Mouse (Mus musculus): ENCODE data around the gene Arl5a.

The Arl5a gene

DNA sequence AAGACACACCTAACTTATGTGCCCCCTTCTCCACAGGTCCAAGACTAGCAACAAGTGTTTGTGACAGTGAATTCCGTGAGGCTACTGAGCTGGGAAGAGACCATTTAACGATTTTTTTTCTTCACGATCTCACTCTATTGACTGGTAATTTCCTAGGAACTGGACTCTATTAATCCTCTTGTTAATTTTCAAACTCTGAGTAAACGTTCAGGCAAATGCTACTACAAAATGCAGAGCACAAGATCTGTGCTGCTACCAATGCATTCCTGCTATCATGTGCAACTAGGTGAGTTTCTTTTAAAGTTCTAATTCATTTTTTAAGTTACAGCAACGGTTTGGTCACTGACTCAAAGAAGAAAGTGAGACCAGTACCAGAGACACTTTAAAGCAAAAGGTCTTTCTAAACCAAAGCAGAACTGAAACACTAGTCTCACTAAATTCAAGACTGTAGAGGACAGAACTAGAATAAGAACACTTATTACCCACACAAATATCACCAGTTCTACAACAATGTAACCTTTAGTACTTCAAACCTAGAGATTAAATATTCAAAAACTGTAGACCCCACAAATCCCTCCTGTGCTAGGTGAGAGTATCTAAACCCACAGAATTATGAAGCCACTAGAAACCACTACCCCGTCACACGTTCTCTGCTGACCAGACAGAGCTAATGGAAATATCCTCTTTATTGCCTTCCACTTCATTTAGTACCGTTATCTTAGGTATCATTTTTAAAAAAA is 1.7 kb downstream of the Arl5a start:
- DNase-seq (ENCODE audit: low spot score in 2 of 2): no peak

DNA sequence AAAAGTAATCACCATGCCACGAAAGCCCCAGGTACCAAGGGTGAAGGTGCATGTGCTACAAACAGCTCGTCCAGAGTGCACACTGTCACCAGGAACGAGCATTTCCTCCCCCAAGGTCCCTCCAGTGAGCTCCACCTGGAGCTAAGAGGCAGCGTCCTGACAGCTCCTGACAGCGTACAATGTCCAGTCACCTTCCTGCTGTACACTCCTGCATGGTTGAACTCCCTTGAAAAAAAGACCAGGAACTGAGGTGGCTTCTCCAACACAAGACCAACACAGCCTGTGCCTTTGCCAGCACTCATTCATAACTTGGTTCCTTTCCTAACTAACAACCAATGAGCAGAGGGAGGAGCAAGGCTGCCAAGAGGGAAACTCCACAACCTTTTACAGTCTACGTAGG is 3.5 kb downstream of the Arl5a start:
- no peak for DNase-seq (ENCODE audit: low spot score in 2 of 2)

DNA sequence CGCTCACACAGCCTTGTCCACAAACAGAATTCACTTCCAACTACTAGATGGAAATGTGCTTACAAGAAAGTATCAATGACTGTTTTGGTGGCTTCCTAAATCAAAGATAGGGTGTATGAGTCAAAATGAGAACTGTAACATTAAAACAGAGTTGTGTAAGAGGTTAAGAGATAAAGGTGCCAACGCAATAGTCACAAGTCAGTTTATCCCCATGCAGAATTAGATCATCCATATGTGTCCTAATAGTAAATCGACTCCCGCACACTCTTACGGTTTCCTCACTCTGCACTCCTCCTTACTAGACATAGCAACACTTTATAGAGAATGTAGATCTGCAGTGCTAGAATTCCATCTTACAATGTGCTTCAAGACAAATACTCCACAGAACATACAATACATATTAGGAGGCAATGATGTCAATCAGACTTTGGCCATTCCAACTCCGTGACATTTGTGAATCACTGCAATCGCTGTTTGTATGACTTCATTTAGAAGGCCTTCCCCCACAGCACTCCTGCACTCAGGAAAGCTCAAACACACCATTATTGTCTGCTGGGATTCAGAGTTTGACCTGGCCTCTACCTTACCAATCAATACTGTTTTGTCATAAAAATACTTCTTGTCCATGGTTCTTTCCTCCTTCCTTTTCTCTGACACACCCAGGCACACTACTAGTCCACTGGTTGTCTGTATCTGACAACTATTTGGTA is 4.5 kb downstream of the Arl5a start:
- DNase-seq (ENCODE audit: low spot score in 2 of 2): no peak

DNA sequence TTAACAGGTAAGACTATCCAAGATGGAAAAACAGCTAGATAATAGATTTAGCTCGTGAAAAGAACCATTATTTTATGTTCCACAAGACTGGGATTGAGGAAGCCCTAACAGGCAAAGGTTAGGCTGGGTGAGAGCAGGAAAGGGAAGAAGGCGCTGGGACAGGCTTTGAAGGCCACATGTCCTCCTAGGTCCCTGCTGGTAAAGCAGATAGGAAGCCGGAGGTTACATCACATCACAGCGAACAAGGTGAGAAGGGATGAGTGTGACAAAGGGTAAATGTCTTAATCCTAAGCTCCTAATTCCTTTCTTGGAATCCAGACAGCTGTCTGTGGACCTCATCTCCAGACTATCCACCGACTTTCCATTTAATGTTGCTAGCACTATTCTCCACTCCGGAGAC is 5.4 kb downstream of the Arl5a start:
- no peak for DNase-seq (ENCODE audit: low spot score in 2 of 2)

DNA sequence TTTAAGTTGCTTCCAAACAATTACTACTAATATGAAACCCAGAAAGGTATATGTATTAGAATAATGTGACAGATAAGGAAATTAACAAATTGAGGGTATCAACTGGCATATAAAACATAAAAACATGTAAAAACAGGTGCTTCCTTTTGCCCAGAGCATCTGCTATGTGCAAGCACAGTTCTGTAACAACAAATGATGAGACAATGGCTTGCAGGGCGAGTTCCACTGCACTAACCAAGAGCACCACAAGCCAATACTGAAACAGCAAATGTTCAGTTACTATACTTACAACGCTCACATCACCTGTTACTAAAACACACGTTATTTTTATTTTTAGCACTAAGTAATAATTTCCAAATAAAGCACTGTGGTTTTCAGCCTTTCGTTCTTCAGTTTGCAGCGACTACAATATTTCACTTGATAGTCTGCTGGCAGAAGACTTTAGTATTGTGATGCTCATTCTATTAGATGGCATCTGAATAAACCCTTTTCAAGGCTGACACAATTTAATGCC is 12.1 kb downstream of the Arl5a start:
- DNase-seq (ENCODE audit: low spot score in 2 of 2): no peak

DNA sequence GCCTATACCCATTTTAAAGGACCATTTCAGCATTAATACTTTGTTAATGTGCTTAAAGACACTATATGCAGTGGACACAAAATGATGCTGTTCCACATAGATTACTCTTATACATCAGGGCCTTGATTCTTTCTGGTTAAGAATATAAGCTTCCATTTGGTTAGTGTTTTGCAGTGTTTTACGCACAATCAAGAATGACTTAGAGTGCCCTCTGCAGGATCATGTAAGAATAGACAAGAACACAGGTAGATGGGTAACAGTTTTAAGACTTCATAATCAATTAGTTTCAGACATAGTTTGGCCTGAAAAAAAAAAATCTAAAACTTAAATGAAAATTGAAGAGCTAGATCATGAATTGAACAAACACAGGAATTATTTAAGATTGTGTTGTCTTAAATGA is 18.2 kb downstream of the Arl5a start:
- DNase-seq (ENCODE audit: low spot score in 2 of 2): no peak

DNA sequence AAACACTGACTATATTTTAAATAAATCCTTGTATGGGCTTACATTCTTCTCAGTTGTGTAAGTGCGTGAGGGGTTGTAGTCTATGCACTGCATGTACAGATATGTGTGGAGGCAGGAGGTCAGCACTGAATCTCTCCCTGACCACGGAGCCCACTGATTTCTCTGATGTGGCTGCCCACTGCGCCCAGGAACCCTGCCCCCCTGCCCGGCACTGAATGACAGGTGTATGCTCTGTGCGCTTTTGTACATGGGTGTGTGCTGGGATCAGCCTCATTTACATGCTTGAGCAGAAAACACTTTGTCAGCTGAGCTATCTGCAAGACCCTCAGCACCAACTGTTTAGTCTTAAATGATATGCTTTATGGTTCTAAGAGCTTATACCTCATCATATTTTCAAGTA is 19.5 kb downstream of the Arl5a start:
- no peak for DNase-seq (ENCODE audit: low spot score in 2 of 2)

DNA sequence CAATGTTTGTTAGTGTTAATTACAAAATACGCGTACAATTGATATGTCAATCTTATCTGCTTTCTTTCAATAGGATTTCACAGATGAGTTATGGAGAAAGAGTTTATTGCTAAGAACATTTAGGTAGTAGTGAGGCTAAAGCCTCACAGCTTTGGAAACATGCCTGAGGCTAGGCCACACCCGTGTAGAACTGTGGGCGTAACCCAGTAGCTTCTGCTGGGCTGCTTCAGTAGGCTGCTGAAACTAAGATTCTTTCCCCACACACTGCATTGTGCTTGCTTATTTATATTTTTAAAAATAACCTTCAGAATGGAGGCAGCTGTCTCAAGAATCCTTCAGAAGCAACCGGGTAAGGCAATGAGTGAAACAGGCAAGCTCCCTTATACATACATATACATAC is 30.2 kb downstream of the Arl5a start:
- DNase-seq (ENCODE audit: low spot score in 2 of 2): no peak

DNA sequence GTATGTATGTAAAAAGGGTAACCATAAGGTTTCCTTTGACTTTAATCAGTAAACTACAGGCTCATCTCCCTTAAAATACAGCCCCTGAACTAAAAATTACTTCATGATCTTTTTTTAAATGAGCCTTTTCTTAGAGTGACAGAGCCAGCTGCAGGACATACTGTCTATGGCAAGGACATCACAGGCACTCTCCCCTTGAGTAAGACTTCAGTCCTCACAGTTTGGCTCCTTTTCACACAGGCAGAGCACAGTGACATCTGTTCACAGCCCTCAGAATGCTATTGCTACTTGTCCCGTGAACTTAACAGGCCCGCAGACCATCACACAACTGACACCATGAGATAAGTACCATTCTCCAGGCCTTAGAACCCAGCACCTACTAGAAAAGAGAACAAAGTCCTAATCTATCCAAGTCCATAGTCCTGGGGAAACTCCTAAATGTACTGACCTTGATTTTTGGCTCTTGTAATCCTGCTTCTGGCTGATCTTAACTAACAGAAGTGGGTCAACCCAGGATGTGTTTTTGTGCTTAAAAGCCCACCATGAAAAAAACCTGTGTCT is 34.2 kb downstream of the Arl5a start:
- DNase-seq (ENCODE audit: low spot score in 2 of 2): no peak

DNA sequence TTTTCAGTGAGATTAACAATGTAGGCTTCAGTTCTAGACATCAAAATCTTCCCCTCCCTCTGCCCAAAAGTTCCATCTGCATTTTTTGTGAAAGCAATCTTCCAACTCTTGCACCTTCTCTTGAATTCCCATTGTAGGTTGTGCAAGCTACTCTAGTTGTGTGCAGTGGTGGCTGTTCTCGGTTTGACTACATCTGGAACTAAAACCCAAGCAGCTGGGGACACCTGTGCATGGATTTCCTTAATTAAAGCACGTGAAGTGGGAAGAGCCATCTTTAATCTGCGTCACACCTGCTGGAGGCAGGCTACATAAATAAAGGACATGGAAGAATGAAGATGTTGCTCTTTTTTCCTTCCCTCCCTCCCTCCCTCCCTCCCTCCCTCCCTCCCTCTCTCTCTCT is 34.7 kb downstream of the Arl5a start:
- DNase-seq (ENCODE audit: low spot score in 2 of 2): no peak

DNA sequence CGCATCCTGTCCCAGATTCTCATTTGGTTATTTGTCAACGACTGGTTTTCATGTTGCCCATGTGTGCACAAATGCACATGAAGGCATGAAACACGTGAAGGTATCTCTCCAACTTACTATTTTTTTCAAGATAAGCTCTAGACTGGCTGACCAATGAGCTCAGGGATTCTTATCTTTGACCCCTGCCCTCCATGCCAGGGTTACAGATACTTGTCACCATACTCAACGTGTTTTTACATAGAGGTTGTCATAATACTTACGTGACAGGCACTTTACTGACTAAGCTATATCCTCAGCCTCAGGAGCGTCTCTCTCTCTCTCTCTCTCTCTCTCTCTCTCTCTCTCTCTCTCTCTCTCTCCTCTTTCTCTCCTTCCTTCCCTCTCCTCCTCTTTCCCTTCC is 38.2 kb downstream of the Arl5a start:
- no peak for DNase-seq (ENCODE audit: low spot score in 2 of 2)

DNA sequence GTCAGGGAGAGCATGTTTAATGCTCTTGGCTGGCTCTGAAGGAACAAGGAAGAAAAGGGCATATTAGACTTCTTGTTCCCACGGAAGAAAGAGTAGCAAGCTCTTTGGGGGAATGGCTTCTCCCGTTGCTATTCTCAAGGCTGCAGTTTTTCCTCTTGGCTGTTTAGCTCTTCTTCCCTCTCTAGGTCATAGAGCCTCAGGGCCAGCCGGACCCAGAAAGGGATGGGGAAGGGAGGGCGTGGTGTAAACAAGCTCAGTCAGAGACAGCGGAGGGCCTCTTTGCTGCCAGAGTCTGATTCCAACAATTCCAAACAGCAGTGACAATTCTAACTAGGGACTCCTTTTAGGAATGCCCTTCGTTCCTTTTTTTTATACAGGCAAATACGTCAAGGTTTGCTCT is 38.7 kb downstream of the Arl5a start:
- peak in 1 of 2 experiments; percentile 19 for DNase-seq (ENCODE audit: low spot score in 2 of 2)

DNA sequence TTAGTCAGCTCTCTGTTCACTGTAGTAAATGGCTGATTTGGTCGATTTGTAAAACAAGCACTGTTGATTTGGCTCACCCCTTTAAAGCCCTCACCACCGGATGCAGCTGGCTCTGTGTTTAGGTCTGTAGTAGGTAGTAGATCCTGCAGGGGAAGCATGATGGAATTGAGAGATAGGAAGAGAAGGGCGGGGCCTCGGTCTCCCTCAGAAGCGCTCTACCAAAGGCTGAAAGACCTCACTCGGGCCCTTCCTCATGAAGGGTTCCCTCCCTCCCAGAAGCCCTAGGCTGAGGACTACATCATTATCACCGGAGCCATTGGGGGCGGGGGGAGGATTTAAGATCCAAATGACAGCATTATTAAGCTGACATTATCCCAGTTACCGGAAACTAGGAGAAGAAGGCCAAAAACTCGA is 45.8 kb downstream of the Arl5a start:
- DNase-seq (ENCODE audit: low spot score in 2 of 2): no peak

DNA sequence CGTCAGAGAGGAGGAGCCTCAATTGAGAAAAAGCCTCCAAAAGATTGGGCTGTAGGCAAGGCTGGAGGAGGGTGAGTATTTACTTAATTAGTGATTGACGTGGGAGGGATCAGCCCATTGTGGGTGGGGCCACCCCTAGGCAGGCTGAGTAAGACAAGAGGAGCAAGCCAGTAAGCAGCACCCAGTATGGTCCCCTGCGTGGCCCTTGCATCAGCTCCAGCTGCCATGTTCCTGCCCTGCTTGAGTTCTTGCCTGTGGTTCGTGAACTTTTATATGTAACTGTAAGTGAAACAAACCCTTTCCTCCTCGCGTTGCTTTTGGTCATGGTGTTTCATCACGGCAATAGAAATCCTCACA is 46.3 kb downstream of the Arl5a start, which contains the start of gene Neb:
Neb (minus strand) TSS at position 27 of the 357 bp plus-strand sequence.
- no peak for DNase-seq (ENCODE audit: low spot score in 2 of 2)

DNA sequence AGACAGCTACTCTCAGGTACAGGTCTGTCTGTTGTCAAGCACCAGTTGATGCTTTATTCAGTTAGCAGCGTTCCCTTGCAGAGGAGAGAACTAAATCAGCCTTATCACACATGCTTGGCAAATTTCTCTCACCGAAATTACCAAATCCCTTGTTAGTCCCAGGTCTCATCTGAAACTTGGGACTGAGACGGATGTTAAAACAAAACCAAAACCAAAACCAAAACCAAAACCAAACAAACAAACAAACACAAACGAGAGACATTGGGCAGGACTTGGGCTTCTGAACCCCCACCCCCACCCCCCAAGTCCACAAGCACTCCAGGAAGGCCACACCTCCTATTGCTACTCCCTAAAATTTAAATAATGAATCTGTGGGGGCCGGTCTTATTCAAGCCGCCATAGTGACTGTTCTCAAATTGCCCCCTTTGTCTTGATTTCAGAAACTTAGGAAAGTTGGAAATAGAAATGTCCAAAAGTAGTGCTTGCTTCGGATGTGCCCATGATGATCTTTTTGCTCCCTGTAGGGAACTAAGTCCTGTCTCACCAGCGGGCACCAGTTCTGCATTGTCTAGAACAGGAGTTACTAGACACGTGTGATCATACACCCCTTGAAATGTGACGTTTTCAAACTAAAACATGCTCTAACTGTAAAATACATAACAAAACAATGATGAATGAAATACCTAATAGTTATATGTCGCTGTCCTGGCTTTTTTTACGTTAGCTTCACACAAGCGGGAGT is 46.8 kb downstream of the Arl5a start:
- DNase-seq (ENCODE audit: low spot score in 2 of 2): no peak

DNA sequence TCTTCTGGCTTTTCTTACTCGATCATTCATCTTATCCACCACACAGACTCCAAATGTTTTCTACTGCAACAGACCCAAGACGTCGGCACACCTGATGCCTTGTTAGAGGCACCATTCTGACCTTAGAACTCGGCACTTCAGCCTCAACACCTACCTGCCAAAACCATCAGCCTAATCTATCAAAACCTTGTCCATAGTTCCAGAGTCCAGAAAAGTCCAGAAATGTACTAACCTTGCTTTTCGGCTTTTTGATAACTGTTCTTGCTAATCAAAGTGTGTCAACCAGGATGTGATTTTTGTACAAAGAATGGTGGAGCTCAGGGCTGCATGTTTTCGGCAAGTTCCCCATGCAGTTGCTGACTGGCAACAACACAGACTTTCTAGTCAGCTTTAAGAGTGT is 50.0 kb downstream of the Arl5a start:
- DNase-seq (ENCODE audit: low spot score in 2 of 2): no peak

DNA sequence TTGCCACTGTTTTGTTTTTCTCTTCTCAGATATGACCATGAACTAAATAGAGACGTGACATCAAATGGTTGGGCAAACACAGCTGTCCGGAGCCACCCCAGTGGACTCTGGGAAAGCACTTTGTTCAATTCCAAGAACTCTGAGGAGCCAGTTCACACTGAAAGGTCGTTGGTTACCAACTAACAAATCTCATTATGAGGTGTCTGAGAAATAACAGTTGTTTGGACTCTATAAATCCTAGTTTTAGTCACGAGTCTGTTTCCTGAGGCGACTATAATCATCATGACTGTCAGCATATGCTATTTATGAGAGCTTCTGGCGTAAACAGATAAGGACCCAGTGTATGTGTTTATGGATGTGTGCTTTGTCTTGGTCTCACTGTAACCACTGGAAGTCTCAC is 52.2 kb downstream of the Arl5a start:
- DNase-seq (ENCODE audit: low spot score in 2 of 2): no peak

DNA sequence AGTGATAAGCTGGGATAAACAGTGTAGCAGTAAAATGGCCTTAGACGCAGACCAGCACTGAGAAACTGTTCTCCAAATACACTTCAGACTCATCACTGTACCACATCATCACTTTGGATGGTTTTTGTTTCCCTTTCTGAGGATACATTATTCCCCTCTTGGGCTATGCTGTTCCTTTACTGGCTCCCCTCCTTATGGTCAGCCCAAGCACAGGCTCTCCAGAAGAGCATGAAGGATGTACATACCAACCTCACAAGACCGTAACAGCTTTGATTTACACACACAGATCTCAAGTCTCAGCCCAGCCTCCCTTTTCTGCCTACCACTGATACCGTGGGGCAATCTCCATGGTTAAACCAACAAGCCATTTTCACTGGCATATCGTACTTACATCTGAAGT is 52.6 kb downstream of the Arl5a start:
- no peak for DNase-seq (ENCODE audit: low spot score in 2 of 2)

DNA sequence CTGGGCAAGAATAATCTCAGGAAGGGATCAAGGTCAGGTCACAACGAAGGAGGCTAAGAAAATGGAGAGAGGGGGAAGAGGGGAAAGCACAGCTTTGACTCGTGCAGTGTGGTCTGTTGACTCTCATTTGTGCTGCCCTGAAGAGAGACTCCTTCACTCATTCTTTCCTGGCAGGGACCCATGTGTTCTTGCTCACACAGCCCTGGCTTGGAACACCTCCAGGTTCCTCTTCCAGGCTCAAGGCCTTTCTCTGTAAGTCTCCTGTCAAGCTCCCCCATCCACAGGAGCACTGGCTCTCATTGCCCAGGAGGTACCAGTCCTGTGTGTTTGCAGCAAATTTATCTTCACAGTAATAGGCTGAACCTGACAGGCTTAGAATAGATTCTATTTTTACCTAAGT is 53.6 kb downstream of the Arl5a start:
- peak in 1 of 2 experiments; percentile 46 for DNase-seq (ENCODE audit: low spot score in 2 of 2)

DNA sequence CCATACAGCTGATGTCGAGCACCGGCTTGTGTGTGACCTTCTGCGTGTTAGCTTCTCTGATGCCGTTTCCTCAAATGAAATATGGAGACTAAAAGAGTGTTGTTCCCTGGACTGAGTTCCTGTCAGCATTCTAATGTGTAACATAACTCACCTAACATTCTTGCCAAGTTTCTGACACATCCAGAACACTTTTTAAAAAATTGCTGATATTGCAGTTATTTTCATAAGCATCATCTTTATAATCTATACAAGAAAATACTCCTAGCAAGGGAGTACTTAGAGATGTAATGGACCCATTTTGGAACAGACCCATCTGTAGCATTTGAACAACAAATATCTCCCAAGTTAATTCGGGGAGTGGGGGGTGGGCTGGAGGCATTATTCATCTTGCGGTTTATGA is 55.1 kb downstream of the Arl5a start:
- no peak for DNase-seq (ENCODE audit: low spot score in 2 of 2)

DNA sequence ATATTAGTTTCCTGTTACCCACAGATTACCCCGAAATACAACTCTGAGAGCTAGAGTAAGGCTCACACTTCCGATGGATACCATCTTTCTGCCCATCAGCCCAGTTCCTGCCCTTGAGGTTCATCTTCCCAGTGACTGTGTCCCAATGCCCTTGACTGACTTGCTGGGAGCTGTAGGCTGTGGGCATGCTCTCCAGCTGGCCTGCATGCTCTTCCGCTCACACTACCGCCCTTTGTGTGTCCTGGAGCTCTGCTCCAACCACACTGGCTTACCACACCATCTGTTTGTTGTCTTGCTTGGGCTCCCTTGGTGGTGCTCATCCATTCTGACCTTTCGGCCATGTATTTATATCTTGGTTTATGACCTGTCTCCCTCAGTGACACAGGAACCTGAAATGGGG is 57.0 kb downstream of the Arl5a start:
- DNase-seq (ENCODE audit: low spot score in 2 of 2): no peak

DNA sequence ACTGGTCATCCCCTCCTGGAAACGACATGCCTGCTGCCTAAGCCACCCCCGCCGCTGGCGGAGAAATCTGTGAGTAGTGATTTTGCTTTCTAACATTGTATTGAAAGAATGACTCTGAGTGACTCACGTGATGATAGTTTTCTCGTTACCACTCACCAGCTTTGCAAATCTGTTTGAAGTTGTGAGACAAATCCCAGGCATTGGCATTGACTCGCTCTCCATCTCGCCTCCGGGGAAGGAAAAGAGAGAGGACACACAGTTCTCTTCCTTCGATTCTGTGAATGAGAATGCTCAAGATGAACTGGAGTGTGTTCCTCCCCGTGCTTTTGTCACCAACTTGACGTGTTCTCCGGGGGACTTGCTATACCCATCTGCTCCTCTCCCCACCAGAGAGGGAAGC is 57.5 kb downstream of the Arl5a start:
- DNase-seq (ENCODE audit: low spot score in 2 of 2): no peak

Data from urinary bladder, postnatal 4 days (tissue).